Mouse (Mus musculus): Measurements from ENCODE around the gene Ints14.
"Not testable (repeated sequence)": the region's sequence is repeated elsewhere in the genome, so short reads cannot be mapped to it uniquely, and the experiment has no call there.

The Ints14 gene

DNA sequence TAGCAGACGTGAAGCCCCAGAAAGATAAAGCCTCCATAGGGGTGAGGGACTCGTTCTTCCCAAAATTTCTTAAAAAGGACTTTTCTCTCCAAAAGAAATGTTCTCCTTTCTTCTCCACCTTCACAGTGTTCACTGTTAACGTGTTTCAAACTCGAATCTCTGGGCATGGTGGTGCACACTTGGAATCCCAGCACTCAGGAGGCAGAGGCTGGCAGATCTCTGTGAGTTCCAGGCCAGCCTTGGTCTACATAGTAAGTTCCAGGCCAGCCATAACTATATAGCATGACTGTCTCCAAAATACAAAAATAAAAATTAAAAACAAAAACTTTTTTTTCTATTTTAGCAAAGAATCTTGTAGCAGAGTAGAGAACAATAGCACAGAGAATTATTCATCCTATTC is 59.4 kb downstream of the Ints14 start:
- no peak for DNase-seq (ENCODE audit: low spot score)

DNA sequence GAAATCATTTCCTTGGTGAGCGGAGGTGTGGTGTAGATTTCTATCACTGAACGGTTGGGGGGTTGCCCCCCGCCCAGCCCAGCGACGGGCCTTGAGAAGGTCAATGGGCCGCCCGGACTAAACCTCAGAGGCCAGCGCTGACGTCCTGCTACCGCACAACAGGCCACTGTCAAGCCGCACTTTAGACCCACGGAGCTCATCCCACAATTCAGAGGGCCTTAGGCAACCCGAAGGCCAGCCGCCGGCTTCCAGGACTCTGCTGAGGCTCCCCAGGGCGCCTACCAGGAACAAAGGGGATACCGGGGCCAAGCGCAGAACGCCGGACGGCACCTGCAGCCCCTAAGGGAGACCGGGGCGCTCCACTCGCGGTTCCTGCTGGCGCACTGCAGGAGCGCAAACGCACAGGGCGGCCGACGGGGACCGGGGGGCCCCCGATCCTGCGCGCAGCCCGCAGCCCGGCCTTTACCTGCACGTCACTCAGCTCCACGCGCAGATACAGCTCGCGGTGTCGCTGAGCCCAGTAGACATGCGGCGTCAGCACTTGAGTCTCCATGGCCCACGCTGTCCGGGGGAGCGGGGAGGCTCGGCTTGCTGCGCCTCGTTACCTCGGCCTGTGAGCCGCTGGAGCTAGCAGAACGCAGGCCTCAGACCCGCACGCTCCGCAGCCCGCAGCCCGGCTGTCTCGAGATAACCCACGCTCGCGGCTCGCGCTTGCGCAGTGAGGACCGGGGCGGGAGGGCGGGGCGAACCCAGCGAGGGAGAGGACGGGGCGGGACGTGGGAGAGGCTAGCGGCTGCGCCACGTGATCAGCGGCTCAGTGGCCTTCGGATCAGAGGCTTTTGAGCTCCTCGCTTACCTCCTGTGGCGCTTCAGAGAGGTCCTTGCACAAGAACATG is 60.5 kb downstream of the Ints14 start, which contains the start of gene Hacd3:
TSS of gene Hacd3 (minus strand) at position 703 of the 896 bp plus-strand sequence.
- peak; percentile 57 for DNase-seq (ENCODE audit: low spot score)

DNA sequence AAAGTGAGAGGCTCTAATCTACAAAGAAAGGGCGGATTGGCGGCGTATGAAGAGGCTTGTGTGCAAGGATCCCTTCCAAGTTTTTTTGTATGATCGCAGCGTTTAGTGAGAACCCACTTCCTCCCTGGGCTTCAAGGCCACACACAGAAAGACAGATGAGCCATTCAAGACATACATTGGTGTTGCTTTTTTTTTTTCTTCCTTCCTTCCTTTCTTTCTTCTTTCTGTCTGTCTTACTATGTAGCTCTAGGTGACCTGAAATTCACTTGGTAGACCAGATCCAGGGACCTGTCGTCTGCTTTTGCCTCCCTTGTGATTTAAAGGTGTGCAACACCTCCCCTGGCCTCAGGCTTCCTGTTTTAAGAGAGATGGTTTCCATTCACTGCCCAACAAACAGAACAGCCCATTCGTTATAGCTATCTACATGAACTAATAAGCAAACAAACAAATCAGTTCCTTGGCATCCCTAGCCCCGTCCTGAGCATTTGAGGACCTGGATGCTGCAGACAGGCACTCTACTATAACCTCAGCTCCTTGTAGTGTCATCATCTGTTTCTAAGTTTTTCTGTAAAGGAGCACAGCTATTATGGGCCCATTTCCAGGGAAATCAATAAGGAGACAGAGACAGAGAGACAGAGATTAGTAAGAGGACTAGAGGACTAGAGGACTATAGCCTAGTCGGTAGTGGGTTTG is 61.3 kb downstream of the Ints14 start:
- DNase-seq (ENCODE audit: low spot score) = no peak

DNA sequence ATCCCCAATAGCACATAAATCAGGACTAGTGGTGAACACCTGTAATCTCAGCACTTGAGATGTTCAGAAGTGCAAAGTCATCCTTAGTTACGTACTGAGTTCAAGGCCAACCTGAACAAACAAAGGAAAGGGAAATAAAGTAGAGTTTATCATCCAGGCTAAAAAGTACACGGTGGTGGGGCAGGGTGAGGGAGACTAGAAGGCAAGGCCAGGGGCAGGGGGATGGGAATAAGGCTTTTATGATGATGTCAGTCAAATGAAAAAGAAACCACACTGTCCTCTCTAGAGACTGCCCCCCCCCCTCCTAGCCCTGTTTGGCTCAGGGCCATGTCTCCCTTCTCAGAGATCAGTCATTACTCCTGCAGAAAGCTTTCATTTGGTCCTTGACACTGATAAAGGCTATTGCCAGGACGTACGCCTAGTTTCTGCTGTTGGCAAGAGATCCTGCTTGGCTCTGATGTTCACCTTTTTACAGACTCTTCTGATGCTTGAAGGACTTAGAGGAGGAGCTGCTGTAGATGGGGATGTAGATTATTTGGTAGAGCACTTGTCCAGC is 62.0 kb downstream of the Ints14 start:
- no peak for DNase-seq (ENCODE audit: low spot score)

DNA sequence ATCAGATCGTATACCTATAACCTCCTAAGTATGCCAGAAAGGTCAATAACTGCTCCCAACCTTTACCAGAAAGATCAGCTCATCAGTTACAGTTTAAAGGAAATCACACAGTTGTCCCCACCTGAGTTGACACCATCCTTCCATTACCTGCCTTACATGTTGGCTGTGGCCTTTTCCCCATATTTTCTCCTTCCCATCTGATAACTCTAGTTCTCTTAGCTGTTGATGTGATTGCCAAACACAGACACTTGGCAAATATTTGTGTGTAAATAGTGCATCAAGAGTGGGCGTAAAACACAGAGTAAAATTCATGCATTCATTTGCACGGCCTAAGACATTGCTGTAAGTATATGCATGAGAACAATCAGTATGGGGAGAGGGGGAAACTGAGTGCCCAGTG is 62.7 kb downstream of the Ints14 start:
- no peak for DNase-seq (ENCODE audit: low spot score)

DNA sequence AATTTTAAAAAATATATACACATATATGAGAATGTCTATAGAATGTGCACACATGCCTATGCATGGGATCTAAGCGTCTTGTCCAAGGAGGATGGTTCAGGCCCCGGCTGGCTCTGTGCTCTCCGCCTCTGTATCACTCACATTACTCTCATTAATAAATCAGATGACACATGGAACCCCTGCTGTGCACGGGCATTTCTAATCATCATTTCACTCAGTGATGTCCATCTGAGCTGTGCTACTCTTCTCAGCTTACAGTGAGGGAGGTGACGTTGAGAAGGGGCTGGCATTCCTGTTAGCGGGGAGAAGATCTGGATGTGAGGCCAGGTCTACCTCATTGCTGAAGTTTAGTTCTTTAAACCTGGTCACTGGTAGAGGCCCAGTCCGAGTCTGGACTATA is 66.5 kb downstream of the Ints14 start:
- no peak for DNase-seq (ENCODE audit: low spot score)

DNA sequence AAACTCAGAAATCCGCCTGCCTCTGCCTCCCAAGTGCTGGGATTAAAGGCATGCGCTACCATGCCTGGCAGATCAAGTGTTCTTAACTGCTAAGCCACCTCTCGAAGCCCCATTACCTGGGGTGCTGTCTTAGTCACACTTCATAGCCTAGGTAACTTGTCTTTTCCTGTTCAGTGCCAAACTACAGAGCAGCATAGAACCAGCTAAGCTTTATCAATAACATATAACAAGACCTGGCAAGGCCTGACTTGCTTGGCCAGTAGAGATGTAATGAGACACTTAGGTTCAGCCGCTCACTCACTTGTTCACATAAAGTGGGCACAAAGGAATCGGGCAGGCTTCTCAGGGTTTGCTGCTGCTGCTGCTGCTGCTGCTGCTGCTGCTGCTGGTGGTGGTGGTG is 67.6 kb downstream of the Ints14 start:
- no peak for DNase-seq (ENCODE audit: low spot score)

DNA sequence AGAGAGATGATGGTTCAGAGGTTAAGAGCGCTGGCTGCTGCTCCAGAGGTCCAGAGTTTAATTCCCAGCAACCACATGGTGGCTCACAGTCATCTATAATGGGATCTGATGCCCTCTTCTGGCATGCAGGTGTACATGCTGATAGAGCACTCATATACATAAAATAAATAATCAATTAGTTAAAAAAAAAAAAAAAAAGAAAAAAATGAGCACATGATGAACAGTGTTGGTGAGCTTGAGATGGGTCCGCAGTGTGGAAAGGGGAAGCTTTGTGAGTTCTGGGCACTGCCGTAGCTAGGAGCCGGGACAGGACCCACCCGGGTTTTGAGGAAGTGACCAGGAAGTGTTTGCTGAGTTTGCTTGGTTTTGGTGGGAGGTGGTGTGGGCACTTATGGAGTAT is 70.7 kb downstream of the Ints14 start:
- DNase-seq (ENCODE audit: low spot score) = not testable (repeated sequence)

DNA sequence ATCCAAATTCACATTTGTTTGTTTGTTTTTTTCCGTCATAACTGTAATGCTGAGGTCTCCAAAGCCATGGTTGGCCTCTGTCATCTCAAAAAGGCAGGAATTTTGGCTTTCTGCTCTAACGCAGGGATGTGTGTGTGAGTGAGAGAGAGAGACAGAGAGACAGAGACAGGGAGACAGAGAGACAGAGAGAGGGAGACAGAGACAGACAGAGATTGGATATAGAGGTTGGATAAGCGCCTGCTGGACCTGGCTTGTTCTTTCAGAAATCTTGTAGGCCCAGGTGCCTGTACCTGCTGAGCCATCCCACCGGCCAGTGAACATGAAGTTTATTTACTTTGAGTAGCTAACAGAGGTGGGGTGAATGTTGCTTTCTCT is 71.2 kb downstream of the Ints14 start:
- no peak for DNase-seq (ENCODE audit: low spot score)

DNA sequence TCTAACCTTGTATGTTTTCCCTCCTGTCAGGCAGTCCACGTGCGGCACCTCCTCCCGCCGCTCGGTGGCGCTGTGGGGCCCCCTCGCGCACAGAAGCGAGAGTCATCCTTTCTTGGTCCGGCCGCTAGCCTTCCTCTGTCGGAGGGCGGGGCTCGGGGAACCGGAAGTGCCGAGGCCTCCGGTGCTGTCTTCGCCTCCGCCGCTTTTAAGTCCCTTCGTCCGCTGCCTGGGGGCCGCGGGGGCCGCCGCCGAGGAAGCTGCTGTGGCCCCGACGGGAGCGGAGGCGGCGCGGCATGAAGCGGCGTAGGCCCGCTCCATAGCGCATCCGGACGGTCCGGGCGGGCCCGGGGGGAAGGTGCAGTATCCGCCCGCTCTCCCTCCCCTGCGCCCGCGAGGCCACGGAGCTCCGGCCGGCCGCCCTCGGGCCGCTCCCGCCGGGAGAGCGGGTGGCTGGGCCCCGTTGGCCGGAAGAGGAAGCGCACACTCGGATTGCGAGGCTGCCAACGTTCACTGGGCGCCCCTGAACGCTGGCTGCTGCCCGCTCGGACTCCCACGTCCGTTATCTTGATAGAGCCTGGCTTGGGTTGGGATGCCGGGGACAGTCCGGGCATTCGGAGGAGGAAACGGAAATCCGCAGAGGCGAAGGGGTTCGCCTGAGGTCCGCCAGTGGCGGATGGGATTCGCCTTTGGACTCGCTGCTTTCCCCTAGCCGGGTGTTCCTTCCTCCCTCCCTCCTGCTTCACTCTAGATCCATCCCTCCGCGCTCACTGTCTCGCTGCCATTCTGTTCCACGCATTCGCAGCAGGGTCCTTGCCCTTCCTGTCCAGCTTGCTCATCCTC is 71.8 kb downstream of the Ints14 start, which contains the start of gene Dpp8:
TSS of gene Dpp8 (plus strand) at position 146 of the 840 bp plus-strand sequence.
- peak; percentile 76 for DNase-seq (ENCODE audit: low spot score)

DNA sequence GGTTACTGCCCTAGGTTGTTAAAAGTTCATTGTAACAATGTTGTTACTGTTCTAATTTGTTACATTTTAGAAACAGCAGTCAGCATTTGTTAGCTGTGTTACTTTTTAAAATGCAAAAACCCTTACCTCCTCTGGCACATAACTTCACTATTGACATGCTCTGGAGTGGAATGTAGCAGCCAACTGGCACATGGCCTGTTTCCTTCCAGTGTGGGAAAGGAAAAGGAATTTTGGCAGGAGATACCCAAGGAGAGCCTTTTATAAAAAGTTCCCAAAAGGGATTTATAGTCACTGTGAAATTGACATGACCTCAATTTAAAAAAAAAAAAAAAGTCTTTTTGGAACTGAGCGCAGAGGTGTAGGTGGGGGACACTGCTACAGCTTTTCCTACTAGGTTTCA is 75.8 kb downstream of the Ints14 start:
- no peak for DNase-seq (ENCODE audit: low spot score)

Data from layer of hippocampus, adult 9-10 months (tissue).